Mouse (Mus musculus) adrenal gland, postnatal 0 days (tissue): ENCODE measurements around the gene Tomm5. TPM values are rescaled to one million over a fixed set of nuclear protein-coding genes. Genes with fewer than 3 reads are reported as not detected.

Experiments
- polyA plus RNA-seq: library from polyadenylated mRNA; unstranded; fragments of >200 nt; fragmentation: Nextera tagmentation; extraction: Ambion mirVana; gene quantifications from 2 replicates; pipeline ENCODE4 v1.2.1, GENCODE M21; 2015

Tomm5 gene
- polyA plus RNA-seq, result 310 and 567 TPM in 2 replicates

GRCm38 (mm10) chr4:45107601-45108277, at the start of gene Tomm5:
Gene Tomm5 (minus strand): TSS chr4:45108114.

GRCm38 (mm10) chr4:45084021-45084894, 23.7 kb downstream of the Tomm5 start, which contains the start of gene Fbxo10:
Gene Fbxo10 (minus strand): TSS chr4:45084604.

Other genes with a start within 250 kb of the Tomm5 start
- gene Grhpr, start 126.7 kb downstream of the Tomm5 start, polyA plus RNA-seq, result 132 and 259 TPM in 2 replicates
- gene Zbtb5, start 95.7 kb downstream of the Tomm5 start, polyA plus RNA-seq, result 11.3 and 11.8 TPM in 2 replicates
- 19.3 and 21.7 TPM in 2 replicates for gene Polr1e, start 89.5 kb downstream of the Tomm5 start, polyA plus RNA-seq
- gene Fbxo10, start 23.5 kb downstream of the Tomm5 start, polyA plus RNA-seq, result 9.4 and 9.9 TPM in 2 replicates
- 3.8 and 3.9 TPM in 2 replicates for gene Frmpd1, start 76.8 kb upstream of the Tomm5 start, polyA plus RNA-seq
- gene Trmt10b, start 189.0 kb upstream of the Tomm5 start, polyA plus RNA-seq, result 17.1 and 18.2 TPM in 2 replicates
- 12.9 and 13.0 TPM in 2 replicates for gene Dcaf10, start 234.0 kb upstream of the Tomm5 start, polyA plus RNA-seq
- gene Exosc3, start 234.6 kb upstream of the Tomm5 start, polyA plus RNA-seq, result 37.9 and 56.6 TPM in 2 replicates